Mouse (Mus musculus) forebrain, embryonic 12.5 days (tissue): ENCODE results near the gene Sptbn1. TPM values are rescaled to one million over a fixed set of nuclear protein-coding genes. Genes with fewer than 3 reads are reported as not detected.

Source experiments
- ATAC-seq: fragments of 200-750 bp; cut with Nextera tagmentation; 2 replicates; pipeline ENCODE4 v1.8.0; 2017; ENCODE audit warnings: moderate TSS enrichment; ENCODE audit not compliant: low FRiP score
- H3K27ac ChIP-seq: fragments of 300-500 bp; sonication (generic); 2 replicates; pipeline ENCODE4 v1.5.1; 2016; ENCODE audit warnings: mild to moderate bottlenecking
- H3K27me3 ChIP-seq: fragments of 300-500 bp; sonication (generic); 2 replicates; pipeline ENCODE4 v1.6.1; 2016; ENCODE audit warnings: mild to moderate bottlenecking
- H3K36me3 ChIP-seq: fragments of 300-500 bp; sonication (generic); replicated peaks from 2 replicates; pipeline ENCODE4 v1.6.1; 2016; ENCODE audit warnings: mild to moderate bottlenecking
- H3K4me1 ChIP-seq: fragments of 300-500 bp; sonication (generic); 2 replicates; pipeline ENCODE4 v1.6.1; 2016
- H3K4me2 ChIP-seq: fragments of 300-500 bp; sonication (generic); 2 replicates; pipeline ENCODE4 v1.6.1; 2016; ENCODE audit warnings: mild to moderate bottlenecking, moderate library complexity
- H3K4me3 ChIP-seq: fragments of 300-500 bp; sonication (generic); replicated peaks from 2 replicates; pipeline ENCODE4 v1.5.1; 2016; ENCODE audit warnings: mild to moderate bottlenecking
- H3K9ac ChIP-seq: fragments of 300-500 bp; sonication (generic); 2 replicates; pipeline ENCODE4 v1.6.1; 2016; ENCODE audit warnings: mild to moderate bottlenecking
- H3K9me3 ChIP-seq: fragments of 300-500 bp; sonication (generic); 2 replicates; pipeline ENCODE4 v1.6.1; 2016
- WGBS: fragments of 180-500 bp; shearing (Covaris S2); methylation state at CpG from one replicate; pipeline ENCODE4 v1.1.7; 2016; 5-methylcytosine and 5-hydroxymethylcytosine counted together
- polyA plus RNA-seq: library from polyadenylated mRNA; unstranded; fragments of >200 nt; fragmentation: Nextera tagmentation; extraction: Ambion mirVana; gene quantifications from 2 replicates; pipeline ENCODE4 v1.2.1, GENCODE M21; 2016

Sptbn1 gene
- polyA plus RNA-seq, 1 experiment from 2014 or later: 85.9 TPM

- H3K27me3 ChIP-seq: no peaks in the 10 kb centered on the region
- no peak overlapping the region for H3K9ac ChIP-seq
- no peak overlapping the region for H3K27ac ChIP-seq
- H3K4me2 ChIP-seq: no peak overlapping the region
- no peaks in the 10 kb centered on the region for H3K9me3 ChIP-seq
- no peaks in the 10 kb centered on the region for H3K36me3 ChIP-seq
- WGBS: 89% methylated on average over 1 of the region's 1 CpGs
- no peak for ATAC-seq
- H3K4me3 ChIP-seq: no peak overlapping the region
- peaks cover 6% of the 10 kb centered on the region for H3K4me1 ChIP-seq
Measured at GRCm38 (mm10) chr11:30247106-30247505, 20.9 kb downstream of the Sptbn1 start.

- 94% methylated on average over 11 of the region's 11 CpGs for WGBS
- Histone ChIP-seq H3K27ac (no peak overlapping the region), H3K4me1 (peaks cover 6% of the 10 kb centered on the region), H3K4me2 (no peak overlapping the region), H3K36me3 (no peaks in the 10 kb centered on the region), H3K9me3 (no peaks in the 10 kb centered on the region), H3K27me3 (no peaks in the 10 kb centered on the region), H3K9ac (no peak overlapping the region), H3K4me3 (no peak overlapping the region)
- ATAC-seq: no peak
Measured at GRCm38 (mm10) chr11:30246161-30246560, 21.8 kb downstream of the Sptbn1 start.

DNA sequence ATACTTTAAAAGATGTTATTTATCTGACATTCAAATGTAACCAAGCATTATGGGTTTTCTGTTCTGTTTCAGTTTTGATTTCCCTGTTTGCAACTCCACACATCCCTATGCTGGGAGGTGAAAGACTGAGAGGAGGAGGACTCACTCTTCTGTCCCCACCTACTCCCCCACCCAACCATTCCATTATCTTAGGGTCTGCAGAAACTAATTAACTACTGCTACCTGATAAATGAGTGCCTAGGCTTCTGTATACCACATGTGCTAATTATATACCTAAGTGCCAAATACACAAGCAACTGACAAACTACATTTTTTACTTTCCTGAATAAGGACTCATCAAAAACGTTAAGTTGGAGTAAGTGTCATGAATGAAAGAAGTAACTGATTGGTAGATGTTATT lies 23.8 kb downstream of the Sptbn1 start:
- Histone ChIP-seq H3K4me3 (no peak overlapping the region), H3K9me3 (no peaks in the 10 kb centered on the region), H3K4me1 (peaks cover 6% of the 10 kb centered on the region), H3K9ac (no peak overlapping the region), H3K4me2 (no peak overlapping the region), H3K36me3 (no peaks in the 10 kb centered on the region), H3K27me3 (no peaks in the 10 kb centered on the region), H3K27ac (no peak overlapping the region)
- 63% methylated on average over 1 of the region's 1 CpGs for WGBS
- ATAC-seq: no peak

- no peak for ATAC-seq
- H3K4me1 ChIP-seq: peaks cover 6% of the 10 kb centered on the region
- H3K27me3 ChIP-seq: no peaks in the 10 kb centered on the region
- no peaks in the 10 kb centered on the region for H3K36me3 ChIP-seq
- WGBS: 62% methylated on average over 3 of the region's 3 CpGs
- no peaks in the 10 kb centered on the region for H3K9me3 ChIP-seq
- no peak overlapping the region for H3K9ac ChIP-seq
- H3K4me3 ChIP-seq: no peak overlapping the region
- no peak overlapping the region for H3K4me2 ChIP-seq
- H3K27ac ChIP-seq: no peak overlapping the region
Measured at GRCm38 (mm10) chr11:30243591-30243990, 24.4 kb downstream of the Sptbn1 start.

DNA sequence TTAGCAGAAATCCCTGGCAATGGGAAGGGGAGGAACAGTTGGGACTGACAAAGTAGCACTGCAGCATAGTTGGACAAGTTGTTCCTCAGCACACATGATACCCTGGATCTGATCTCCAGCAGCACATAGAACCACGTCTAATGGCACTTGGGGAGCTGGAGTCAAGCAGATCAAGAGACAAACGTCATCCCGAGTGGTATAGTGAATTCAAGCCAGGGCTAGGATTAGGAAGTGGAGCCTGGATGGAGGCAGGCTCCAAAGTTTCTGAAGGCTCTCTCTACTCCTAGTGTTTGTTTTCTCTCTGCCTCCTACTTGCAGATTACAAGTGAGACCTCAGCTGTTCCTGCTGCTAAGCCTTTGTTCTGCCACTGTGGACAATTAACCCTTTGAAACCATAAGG lies 27.1 kb downstream of the Sptbn1 start:
- Histone ChIP-seq H3K27me3 (no peaks in the 10 kb centered on the region), H3K4me2 (no peak overlapping the region), H3K4me1 (peaks cover 6% of the 10 kb centered on the region), H3K4me3 (no peak overlapping the region), H3K36me3 (no peaks in the 10 kb centered on the region), H3K27ac (no peak overlapping the region), H3K9me3 (no peaks in the 10 kb centered on the region), H3K9ac (no peak overlapping the region)
- no peak for ATAC-seq
- WGBS: 39% methylated on average over 3 of the region's 3 CpGs

- no peak for ATAC-seq
- H3K9ac ChIP-seq: no peak overlapping the region
- no peak overlapping the region for H3K4me3 ChIP-seq
- WGBS: 61% methylated on average over 4 of the region's 4 CpGs
- no peaks in the 10 kb centered on the region for H3K36me3 ChIP-seq
- no peaks in the 10 kb centered on the region for H3K9me3 ChIP-seq
- H3K4me2 ChIP-seq: no peak overlapping the region
- no peaks in the 10 kb centered on the region for H3K4me1 ChIP-seq
- no peaks in the 10 kb centered on the region for H3K27me3 ChIP-seq
- H3K27ac ChIP-seq: no peak overlapping the region
Measured at GRCm38 (mm10) chr11:30237960-30238359, 30.0 kb downstream of the Sptbn1 start.

- no peaks in the 10 kb centered on the region for H3K4me1 ChIP-seq
- H3K4me3 ChIP-seq: no peak overlapping the region
- H3K27ac ChIP-seq: no peak overlapping the region
- no peak overlapping the region for H3K4me2 ChIP-seq
- no peaks in the 10 kb centered on the region for H3K9me3 ChIP-seq
- no peaks in the 10 kb centered on the region for H3K36me3 ChIP-seq
- 89% methylated on average over 4 of the region's 4 CpGs for WGBS
- no peak overlapping the region for H3K9ac ChIP-seq
- ATAC-seq: no peak
- H3K27me3 ChIP-seq: no peaks in the 10 kb centered on the region
Measured at GRCm38 (mm10) chr11:30236681-30237242, 31.2 kb downstream of the Sptbn1 start.

DNA sequence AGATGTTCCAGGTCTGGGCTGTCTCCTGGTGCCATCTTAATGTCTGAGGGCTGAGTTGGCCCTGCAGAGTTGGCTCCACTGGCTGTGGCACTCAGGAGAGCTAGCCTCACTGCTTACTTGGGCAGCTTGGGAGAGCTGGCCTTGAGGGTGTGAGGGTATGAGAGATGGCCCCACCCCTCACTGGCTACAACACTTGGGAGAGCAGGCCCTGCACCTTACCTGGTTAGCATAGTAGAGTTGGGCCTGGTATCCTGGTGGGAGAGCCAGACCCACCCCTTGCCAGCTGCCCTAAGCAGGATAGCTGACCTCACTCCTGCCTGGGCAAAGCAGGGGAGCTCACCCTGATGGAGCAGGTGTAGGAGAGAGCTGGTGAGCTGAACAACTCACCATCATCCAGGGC lies 32.3 kb downstream of the Sptbn1 start:
- no peaks in the 10 kb centered on the region for H3K27me3 ChIP-seq
- H3K4me2 ChIP-seq: no peak overlapping the region
- no peak overlapping the region for H3K4me3 ChIP-seq
- no peak overlapping the region for H3K9ac ChIP-seq
- no peaks in the 10 kb centered on the region for H3K4me1 ChIP-seq
- ATAC-seq: no peak
- H3K27ac ChIP-seq: no peak overlapping the region
- no peaks in the 10 kb centered on the region for H3K36me3 ChIP-seq
- H3K9me3 ChIP-seq: no peaks in the 10 kb centered on the region

GRCm38 (mm10) chr11:30235218-30235617 lies 32.8 kb downstream of the Sptbn1 start:
- no peaks in the 10 kb centered on the region for H3K36me3 ChIP-seq
- H3K27me3 ChIP-seq: no peaks in the 10 kb centered on the region
- H3K27ac ChIP-seq: no peak overlapping the region
- H3K4me2 ChIP-seq: no peak overlapping the region
- ATAC-seq: no peak
- WGBS: 90% methylated on average over 2 of the region's 2 CpGs
- H3K9me3 ChIP-seq: no peaks in the 10 kb centered on the region
- H3K4me3 ChIP-seq: no peak overlapping the region
- H3K9ac ChIP-seq: no peak overlapping the region
- no peaks in the 10 kb centered on the region for H3K4me1 ChIP-seq

- Histone ChIP-seq H3K4me2 (no peak overlapping the region), H3K27me3 (no peaks in the 10 kb centered on the region), H3K36me3 (no peaks in the 10 kb centered on the region), H3K4me1 (no peaks in the 10 kb centered on the region), H3K4me3 (no peak overlapping the region), H3K27ac (no peak overlapping the region), H3K9me3 (no peaks in the 10 kb centered on the region), H3K9ac (no peak overlapping the region)
- WGBS: 87% methylated on average over 4 of the region's 4 CpGs
- no peak for ATAC-seq
Measured at GRCm38 (mm10) chr11:30233946-30234345, 34.0 kb downstream of the Sptbn1 start.

- H3K27ac ChIP-seq: no peak overlapping the region
- no peak for ATAC-seq
- WGBS: 86% methylated on average over 2 of the region's 2 CpGs
- no peak overlapping the region for H3K9ac ChIP-seq
- H3K4me2 ChIP-seq: no peak overlapping the region
- H3K27me3 ChIP-seq: no peaks in the 10 kb centered on the region
- no peaks in the 10 kb centered on the region for H3K36me3 ChIP-seq
- H3K4me1 ChIP-seq: no peaks in the 10 kb centered on the region
- H3K4me3 ChIP-seq: no peak overlapping the region
- H3K9me3 ChIP-seq: no peaks in the 10 kb centered on the region
Measured at GRCm38 (mm10) chr11:30232082-30232481, 35.9 kb downstream of the Sptbn1 start.

GRCm38 (mm10) chr11:30231336-30231735 lies 36.6 kb downstream of the Sptbn1 start:
- no peak for ATAC-seq
- Histone ChIP-seq H3K27me3 (no peaks in the 10 kb centered on the region), H3K9me3 (no peaks in the 10 kb centered on the region), H3K4me3 (no peak overlapping the region), H3K4me1 (no peaks in the 10 kb centered on the region), H3K36me3 (no peaks in the 10 kb centered on the region), H3K27ac (no peak overlapping the region), H3K9ac (no peak overlapping the region), H3K4me2 (no peak overlapping the region)
- WGBS: 88% methylated on average over 3 of the region's 3 CpGs

DNA sequence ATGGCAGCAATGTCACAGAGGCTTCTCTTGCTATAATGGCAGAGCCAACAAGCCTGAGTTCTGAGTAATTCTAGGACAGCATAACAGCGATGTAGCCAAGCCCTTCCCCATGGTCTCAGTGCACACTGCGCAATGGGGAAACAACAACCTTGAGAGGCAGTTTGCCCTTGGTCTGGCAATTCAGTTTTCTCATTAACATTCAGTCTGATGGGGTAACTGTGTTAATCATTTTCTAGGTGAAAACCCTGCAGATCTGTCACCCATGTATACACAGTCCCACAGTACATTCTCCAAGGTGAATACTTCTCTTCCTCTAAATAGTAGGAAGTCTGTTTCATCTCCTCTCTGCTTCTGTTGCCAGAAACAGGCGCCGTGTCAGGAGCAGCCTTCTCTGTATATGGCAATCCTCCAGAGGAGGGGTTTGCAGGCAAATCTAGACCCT lies 37.6 kb downstream of the Sptbn1 start:
- WGBS: 93% methylated on average over 4 of the region's 4 CpGs
- Histone ChIP-seq H3K27ac (no peak overlapping the region), H3K27me3 (no peaks in the 10 kb centered on the region), H3K9ac (no peak overlapping the region), H3K9me3 (no peaks in the 10 kb centered on the region), H3K4me1 (no peaks in the 10 kb centered on the region), H3K4me2 (no peak overlapping the region), H3K4me3 (no peak overlapping the region), H3K36me3 (no peaks in the 10 kb centered on the region)
- ATAC-seq: no peak
